Mouse (Mus musculus) naive thymus-derived CD4-positive, alpha-beta T cell, adult 2 months (primary cell): ENCODE measurements around the gene Wdr83.

Experiments
- DNase-seq: peaks from one replicate; pipeline ENCODE4 v3.0.0-alpha.2; 2011; ENCODE audit warnings: low read depth

Wdr83 gene

DNA sequence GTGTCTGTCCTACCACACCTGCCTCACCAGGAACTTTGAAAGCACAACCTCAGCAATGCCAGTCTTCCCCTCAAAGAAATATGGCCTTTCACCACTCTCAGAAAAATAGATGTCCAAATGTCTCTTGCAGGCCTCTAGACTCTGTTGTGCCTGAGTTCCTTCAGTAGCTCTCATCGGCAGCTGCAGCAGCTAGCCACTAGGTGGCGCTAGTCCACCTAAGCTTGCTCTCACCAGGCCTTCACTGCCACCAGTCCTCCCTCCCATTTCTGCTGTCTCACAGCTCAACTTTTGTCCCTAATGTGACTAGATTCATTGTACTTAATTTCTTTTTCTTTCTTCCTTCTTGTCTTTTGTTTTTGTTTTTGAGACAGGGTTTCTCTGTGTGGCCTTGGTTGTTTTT lies 4.1 kb downstream of the Wdr83 start:
- DNase-seq = peak; percentile 90

DNA sequence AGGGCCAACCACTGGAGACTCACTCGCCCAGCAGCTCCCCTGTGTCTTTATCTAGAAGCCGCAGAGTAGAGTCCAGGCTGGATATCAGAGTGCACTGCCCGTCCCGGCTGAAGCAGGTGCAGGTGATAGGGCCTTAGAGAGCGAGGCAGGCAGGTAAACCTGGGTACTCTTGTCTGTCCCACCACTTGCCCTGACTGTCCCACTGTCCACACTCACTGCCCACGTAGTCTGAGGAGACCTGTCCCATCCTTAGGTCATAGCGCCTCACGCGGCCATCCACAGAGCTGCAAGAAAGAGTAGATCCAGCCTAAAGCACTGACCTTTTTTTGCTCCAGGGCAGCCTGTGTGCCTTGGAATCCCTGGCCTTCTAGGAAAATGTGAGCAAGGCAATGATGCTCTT lies 5.1 kb downstream of the Wdr83 start:
- no peak for DNase-seq

DNA sequence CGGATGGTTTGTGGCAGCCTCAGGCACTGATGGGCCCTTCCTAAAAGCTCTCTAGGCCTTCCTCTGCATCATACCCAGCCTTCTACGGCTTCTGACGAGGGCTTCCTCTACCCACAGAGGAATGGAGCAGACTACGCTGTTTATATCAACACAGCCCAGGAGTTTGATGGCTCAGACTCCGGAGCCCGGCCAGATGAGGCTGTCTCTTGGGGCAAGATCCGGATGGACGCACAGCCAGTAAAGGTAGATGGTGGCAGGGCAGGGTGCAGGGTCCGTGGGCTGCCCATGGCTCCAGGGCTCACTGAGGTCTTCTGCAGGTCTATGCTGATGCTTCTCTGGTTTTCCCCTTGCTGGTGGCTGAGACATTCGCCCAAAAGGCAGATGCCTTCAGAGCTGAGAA lies 6.5 kb downstream of the Wdr83 start:
- DNase-seq = no peak

DNA sequence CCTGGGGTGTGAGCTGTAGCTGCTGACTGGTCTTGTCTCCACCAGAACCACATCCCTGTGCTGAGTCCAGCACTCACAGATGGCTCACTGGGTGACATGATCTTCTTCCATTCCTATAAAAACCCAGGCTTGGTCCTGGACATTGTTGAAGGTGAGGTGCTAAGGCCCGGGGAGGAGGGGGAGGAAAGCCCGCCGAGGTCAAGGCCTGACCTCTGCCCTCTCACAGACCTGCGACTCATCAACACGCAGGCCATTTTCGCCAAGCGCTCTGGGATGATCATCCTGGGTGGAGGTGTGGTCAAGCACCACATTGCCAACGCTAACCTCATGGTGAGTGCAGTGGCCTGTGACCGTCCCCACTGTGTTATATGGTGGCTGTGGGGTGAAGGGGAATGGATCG lies 6.9 kb downstream of the Wdr83 start:
- no peak for DNase-seq

DNA sequence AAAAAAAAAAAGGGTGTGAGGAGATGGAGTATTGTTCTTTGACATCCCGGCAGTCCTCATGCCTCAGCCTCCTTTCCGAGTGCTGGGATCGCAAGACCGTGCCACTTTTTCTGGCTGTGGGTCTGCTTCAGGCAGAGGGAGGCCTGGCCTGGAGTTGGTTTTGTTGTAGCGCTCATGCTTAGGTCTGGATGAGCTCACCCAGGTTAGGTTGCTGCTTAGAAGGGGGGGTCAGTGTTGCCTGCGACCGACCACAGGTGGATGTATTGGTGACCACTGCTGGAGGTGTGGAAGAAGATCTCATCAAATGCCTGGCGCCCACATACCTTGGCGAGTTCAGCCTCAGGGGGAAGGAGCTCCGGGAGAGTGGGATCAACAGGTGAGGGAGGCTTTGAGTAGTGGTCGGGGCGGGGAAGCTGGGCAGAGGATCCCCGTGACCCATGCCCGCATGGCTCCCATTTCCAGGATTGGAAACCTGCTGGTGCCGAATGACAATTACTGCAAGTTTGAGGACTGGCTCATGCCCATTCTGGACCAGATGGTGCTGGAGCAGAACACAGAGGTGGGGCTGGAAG lies 8.0 kb downstream of the Wdr83 start:
- no peak for DNase-seq

DNA sequence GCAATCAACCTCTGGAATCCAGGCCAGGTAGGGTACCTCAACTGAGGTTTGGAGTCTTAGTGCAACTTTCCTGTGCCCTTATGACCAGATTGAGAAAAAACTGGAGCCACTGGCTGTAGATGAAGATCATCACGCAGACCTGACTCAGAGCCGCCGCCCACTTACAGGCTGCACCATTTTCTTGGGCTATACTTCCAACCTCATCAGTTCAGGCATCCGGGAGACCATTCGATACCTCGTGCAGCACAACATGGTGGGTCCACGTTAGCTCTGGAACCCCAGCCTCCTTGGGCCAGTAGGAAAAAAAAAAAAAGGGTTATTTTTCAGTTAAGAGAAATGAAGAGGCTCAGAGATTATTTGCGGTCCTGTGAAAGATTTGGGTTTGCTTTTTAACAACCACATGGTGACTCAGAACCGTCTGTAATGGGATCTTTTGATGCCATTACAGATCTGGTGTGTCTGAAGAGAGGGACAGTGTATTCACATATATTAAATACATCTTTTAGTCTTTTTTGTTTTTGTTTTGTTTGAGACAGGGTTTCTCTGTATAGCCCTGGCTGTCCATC lies 8.7 kb downstream of the Wdr83 start:
- DNase-seq = no peak

DNA sequence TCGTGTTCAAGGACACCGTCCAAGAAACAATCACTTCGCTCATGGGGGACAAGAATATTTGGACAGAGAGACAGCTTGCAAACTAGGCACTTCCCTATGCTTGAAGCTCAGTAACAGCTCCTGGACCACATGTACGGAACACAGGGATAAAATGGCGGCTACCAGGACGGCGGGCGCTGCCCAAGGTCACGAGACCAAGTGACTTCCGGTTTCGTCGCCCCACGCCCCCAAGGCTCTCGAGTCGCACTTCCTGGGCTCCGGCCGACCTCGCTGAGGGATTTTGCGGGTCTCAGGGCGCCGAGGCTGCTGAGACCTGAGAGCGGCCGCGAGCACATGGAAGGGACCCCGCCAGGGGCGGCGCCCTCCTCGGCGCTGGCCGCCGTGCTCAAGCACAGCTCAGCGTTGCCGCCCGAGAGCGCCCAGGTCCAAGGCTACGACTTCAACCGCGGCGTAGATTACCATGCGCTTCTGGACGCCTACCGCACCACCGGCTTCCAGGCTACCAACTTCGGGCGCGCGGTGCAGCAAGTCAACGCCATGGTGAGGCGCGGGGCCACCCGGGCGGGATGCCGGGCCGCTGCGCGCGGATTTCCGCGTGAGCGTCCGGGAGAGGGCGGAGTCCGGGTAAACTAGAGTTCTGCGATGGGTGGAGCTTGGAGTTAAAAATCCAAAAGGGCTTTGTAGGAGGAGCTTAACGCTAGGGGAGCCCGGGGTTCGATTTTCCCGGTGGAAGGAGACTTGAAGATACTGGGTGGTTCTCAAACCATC lies 9.4 kb downstream of the Wdr83 start, which contains the start of gene Dhps:
Gene Dhps, plus strand, starts transcription at position 244 of the 768 bp plus-strand sequence.
- peak; percentile 92 for DNase-seq

DNA sequence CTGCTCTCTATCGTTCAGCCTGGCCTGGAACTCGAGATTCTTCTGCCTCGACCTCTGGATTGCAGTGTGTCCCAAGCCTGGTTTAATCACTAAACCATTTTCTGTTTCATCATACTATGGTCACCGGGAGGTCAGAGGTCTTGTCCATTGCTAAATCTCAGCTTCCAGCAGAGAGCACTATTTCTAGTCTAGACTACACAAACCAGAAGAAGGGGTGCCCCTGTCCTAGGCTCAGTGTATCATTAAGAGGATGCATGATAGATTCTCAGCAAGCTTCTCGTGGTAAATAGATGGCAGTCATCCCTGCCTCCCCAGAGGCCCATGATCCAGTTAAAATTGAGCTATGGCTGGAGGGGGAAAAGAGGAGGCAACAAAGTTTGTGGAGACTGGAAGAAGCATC lies 10.1 kb downstream of the Wdr83 start:
- no peak for DNase-seq

DNA sequence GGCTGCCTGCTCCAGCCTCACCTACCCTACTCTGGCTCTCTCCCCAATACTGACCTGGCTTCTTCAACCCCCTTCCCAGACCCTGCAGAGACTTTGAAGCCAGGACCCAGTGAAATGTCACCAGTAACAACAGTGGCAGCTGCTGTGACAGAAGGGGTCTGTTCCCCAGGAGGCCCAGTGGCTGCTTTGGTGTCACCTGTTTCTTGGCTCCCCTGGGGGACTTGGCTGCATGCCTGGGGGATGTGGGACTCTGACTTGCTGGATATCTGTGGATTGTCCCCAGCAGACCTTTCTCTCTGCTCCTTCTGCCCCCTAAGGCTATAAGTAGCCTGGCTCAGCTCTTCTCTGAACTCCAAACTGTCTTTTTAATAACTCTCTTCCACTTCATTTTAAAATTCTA lies 13.1 kb downstream of the Wdr83 start, which contains the start of gene Gm5741:
Gene Gm5741, minus strand, starts transcription at position 1 of the 400 bp plus-strand sequence.
- DNase-seq = no peak

DNA sequence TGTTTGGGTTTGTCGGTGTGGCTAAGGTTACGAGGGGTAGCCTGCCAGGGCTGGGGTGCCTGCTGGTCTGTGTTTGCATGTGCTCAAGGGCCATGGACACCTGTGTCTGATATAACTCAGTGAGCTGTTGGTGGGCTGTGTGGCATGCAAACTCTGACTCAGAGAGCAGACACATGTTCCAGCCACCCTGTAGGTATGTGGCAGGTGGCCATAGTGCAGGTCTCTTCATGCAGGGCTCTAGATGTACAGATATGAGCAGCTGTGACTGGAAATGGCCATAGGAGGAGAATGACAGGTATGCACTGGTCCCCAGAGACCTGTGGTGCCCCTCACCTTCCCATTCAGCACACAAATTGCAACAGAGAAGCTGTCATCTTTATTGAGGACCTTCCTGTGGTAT lies 14.0 kb downstream of the Wdr83 start:
- no peak for DNase-seq

DNA sequence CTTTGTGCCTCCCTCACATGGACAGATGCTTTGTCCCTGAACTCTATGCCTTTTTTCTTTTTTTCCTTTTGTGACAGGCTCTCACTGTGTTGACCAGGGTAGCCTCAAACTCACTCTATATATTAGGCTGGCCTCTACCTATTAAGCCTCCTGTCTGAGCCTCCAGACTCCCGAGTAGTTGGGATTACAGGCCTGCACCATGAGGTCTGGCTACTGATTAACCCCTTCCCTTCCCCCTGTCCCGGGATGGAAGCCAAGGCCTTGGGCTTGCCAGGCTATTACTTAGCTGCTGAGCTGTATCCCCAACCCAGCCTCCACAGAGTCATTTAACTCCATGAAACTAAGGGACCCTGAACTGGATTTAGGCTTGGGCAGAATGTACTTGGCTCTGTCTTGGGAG lies 15.9 kb downstream of the Wdr83 start:
- no peak for DNase-seq

DNA sequence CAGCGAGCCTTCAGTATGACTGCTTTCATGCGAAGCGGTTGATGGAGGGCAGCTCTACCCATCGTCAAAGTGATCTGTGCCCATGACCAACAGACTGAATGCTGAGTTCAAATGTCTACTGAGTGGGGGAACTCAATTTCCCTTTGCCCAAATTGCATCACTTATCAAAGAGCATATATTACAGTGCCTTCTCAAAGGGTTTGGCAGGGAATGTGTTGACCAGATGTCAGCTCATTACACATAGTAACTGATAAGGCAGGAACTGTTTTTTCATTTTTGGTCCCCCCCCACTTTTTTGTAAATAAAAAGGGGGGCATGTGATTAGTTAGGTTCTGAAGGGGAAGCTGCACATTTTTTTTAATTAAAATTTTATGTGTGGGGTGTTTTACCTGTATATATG lies 18.5 kb downstream of the Wdr83 start:
- DNase-seq = no peak

DNA sequence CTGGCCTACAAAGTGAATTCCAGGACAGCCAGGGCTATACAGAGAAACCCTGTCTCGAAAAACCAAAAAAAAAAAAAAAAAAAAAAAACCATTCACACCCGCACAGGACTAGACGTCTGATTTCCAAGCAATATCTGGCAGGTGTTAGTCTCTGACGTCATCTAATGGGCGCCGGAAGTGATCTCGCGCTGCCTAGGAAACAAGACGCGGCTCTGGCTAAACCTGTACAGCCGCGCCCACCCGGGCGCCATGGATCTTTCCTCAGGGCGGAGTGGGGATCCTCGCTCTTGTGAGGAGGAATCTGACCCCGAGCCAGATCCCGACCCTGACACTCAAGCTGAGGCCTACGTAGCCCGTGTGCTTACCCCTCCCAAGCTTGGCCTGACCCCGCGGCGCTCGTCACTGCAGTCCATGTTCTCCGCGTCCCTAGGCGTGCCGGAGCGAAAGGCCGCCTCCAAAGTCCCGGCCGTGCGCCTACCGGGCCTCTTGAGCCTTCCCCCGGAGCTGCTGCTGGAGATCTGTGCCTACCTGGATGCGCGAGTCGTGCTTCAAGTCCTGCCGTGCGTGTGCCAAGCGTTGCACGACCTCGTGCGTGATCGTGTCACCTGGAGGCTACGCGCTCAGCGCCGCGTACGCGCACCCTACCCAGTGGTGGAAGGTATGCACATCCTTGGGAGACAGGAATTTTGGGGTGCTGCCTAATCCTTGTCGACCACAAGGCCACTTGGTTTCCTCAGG lies 21.1 kb downstream of the Wdr83 start, which contains the start of gene Fbxw9:
Gene Fbxw9, plus strand, starts transcription at position 177 of the 738 bp plus-strand sequence.
- DNase-seq = peak; percentile 92

DNA sequence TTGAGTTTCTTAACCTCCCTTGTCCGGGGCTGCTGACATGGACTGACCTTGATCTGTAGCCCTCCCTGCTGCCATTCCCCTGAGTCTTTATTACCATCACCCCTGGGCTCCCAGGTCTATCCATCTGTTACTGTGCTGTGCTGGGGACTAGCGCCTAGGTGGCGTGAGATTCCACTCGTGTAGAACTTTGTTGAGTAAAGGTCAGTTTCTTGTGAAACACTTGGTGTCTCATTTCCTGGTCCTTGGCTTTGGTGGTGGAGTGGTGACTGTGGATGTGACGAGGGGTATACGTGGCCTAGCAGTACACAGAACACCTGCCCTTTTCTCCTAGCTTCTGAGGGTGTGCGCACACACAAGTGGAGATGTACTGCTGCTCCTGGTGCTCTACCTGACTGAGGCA lies 23.7 kb downstream of the Wdr83 start:
- no peak for DNase-seq

DNA sequence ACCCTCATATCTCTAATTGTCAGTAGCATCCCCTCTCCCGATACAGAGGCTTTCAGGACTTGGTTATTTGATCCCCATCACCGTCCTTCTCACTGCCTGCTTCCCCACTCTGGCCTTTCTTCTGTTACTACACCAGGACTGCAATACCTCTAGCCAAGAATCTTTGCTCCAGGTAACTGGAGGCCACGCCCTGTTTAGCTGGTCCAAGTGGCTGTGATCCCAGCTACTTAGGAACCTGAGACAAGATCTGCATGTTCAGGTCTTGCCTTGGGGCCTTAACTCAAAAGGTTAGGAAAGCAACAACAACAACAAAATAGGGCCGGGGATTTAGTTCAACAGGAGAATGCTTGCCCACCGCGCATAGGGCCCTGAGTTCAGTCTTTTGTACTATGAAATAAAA lies 37.5 kb downstream of the Wdr83 start:
- DNase-seq = no peak

DNA sequence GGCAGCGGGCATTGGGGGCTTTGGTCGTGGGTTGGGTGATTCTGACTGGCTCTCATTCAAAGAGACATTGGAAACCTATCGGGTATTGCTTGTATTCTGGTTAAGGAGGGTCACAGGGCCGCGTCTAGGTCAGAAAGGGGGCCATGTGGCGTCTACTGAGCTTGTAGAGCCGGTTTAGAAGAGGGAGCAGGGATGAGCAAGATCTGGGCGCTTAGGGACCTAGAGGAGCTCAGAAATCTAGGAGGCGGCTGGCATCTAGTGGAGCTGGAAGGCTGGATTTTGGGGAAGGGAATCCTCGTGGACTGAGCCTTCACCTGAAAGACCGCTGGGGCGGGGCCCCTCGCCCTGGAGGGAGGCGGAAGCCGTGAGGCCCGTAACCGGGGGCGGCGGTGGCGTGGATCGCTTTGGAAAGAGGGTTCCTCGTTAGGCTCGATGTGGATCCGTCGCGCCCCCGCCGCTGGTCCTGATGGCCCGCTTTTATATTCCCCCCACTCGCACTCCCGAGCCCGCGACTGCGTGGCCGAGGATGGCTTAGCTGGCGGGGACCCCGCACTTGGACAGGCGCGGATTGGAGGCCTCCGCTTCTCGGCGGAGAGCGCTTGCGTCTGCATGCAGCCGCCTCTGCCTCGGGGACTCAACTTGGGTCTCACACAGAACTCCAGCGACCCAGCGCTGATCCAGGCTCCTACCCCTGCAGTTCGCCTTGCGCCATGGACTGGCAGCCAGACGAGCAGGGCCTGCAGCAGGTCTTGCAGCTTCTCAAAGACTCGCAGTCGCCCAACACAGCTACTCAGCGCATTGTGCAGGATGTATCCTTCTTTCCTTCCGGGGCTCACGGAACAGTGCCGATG lies 43.2 kb downstream of the Wdr83 start:
- peak; percentile 57 for DNase-seq

DNA sequence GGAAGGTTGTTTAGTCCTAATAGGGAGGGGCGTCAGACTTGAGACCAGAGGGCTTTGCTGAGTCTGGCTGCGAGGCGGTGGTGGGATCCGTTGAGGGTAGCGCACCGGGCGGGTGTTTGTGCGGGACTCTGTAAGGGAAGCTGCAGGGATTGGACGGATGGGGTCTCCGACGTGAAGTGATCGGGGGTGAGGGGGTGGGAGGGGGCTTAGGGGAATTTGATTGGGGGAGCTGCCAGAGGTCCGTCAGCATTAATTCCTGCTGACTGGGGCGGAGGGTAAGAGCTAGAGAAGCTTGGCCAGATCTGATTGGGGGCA lies 43.8 kb downstream of the Wdr83 start:
- no peak for DNase-seq

DNA sequence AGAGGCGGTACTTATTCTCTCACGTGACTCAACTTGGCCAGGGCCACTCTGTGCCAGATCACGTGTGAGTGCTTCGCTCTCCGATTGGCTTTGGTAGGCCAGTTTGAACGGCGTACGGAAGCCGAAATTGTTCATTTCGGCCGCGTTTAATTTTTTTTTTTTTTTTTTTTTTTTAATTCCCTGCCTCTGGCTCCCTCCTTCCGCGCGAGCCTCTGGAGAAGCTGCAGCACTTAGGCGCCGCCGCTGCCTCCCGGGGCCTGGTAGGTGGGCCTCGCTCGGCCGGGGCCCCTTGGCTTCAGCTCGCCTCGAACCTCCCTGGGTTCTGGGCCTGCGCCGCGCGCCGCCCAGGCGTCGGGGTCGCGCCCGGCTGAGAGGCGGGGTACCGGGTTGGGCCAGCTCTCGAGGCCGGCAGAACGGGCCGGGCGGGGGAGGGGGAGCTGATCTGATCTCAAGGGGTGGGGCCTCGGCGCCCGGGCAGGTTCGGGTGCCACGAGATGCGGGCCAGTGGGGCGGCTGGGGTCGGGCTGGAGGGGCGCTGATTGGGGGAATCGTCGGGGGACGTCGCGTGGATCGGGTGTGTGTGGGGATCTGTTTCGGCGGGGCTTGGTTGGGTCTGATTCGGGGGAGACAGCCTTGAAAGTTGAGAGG lies 44.3 kb downstream of the Wdr83 start, which contains the start of gene Tnpo2:
Gene Tnpo2, plus strand, starts transcription at position 198 of the 648 bp plus-strand sequence.
- peak; percentile 94 for DNase-seq

DNA sequence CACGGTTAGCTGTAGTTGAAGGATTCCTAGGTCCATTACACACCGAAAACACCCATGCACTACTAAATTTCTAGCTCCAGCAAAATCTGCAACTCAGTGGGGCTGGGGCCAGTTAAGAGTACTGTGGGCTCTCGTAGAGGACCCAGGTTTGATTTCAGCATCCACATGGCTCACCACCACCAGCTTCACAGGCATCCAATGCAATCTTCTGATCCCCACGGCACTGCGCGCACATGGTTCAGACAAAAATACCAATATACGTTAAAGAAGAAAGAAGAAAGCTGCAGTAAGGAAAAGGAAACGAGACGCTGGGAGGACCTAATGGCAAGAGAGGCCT lies 44.8 kb downstream of the Wdr83 start:
- DNase-seq = no peak

DNA sequence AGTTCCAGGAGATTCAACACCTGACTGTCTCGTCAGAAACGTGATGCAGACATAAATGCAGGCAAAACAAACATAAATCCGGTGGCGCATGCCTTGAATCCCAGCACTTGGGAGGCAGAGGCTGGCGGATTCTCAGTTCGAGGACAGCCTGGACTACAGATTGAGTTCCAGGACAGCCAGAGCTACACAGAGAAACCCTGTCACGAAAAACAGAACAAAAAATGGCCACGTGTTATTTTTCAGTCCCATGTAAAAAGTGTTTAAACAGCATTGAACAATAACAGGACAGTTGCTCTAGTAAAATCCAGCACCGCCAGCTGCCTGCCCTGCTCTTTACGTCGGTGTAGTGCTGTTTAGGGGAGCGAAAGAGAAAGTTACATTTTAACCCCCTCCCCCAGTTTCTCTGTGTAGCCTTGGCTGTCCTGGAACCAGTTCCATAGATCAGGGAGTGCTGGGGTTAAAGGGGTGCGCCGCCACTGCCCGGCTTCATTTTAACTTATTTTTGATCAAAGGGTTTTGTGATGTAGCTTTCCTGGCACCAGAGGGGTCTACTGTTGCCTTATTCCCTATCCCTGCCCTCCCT lies 45.3 kb downstream of the Wdr83 start:
- DNase-seq = peak; percentile 62

DNA sequence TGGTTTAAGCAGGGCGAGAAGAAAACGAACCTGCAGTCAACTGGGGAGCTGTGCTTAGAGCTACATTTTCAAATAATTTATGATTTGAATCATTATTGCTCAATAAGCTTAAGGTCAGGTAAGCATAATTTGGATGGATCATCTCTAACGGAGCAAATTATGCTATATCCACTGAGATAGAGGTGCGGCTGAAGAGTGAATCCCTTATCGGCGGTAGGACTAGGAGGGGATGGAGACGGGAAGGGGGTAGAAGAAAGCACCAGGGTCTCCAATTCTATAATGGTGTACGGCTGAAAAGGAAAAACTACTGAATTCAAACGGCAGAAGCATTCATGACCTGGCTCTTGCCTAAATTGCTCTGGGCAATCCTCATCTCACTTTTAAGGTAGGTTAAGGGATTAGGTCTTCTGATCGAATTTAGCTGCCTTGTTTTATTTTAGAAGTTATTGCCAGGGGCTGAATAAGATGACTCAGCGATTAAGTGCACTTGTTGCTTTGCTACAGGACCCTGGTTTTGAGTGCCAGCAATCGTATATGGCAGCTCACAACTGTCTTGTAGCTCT lies 45.9 kb downstream of the Wdr83 start:
- DNase-seq = peak; percentile 41
